Mouse (Mus musculus): ENCODE data around the gene 4930402H24Rik.

DNA sequence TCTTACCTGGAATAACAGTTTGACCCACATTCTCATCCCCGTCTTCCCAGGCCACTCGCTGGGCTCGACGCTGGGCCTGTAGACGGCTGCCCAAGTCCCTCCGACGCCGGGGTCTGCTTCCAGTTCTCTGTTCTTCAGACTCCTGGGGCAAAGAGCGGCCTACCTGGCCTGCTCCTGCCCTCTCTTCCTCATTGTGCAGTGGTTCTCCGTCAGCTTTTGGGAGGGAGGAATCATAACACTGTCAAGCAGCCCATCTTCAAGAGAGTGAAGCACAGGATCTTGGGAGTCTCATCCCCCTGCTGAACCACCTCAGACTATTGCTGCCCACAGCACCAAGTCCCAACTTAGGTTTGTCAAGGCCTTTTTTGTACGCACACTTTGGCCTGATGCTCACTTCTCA lies 242.9 kb downstream of the 4930402H24Rik start:
- TF ChIP-seq CTCF (IDR thresholded peaks at IDR 0.05; ENCODE audit: control insufficient read depth, insufficient read depth, insufficient read length) (no peak), MAX (IDR thresholded peaks at IDR 0.05) (no peak), CEBPB (IDR thresholded peaks at IDR 0.05; ENCODE audit: low read depth) (no peak), USF1 (IDR thresholded peaks at IDR 0.05; ENCODE audit: low read depth) (no peak), MYOG (IDR thresholded peaks at IDR 0.05; ENCODE audit: control insufficient read depth, extremely low read depth, insufficient read length) (no peak)
